Mouse (Mus musculus) lung, adult 2 months (tissue): ENCODE results near the gene Myog.

ENCODE experiments used
- CTCF ChIP-seq: fragments of 200-500 bp; IDR thresholded peaks from 2 replicates; pipeline ENCODE4 v1.5.1; 2011; ENCODE audit warnings: mild to moderate bottlenecking, low read length, control low read depth; ENCODE audit not compliant: insufficient read depth
- POLR2A ChIP-seq: fragments of 200-500 bp; IDR thresholded peaks from 2 replicates; pipeline ENCODE4 v1.6.1; 2011; ENCODE audit warnings: low read depth, mild to moderate bottlenecking, control low read depth, low read length, borderline replicate concordance; ENCODE audit errors: extremely low read depth

DNA sequence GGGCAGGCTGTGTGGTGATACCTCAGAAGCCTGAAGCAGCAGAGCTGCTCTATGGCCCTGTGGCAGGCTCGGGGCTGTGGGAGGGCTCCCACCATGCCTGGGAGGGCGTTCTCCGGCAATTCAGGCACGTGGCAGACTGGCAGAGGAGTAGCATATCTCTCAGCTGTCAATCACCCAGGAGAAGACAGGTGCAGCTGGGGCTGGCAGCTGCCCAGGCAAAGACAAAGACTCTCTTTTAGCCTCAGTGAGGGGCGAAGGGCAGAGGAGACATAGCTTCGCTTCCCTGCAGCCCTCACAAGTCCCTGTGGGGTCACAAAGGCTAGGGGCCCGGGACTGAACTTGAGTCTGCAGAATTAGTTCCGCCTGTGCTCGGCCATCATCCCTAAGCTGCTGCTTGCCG lies 17.6 kb downstream of the Myog start:
- TF ChIP-seq POLR2A (no peak), CTCF (no peak)
